Mouse (Mus musculus) T-cell, adult 2 months (primary cell): Measurements from ENCODE around the gene Dguok.

Source experiments
- DNase-seq: peaks from one replicate; pipeline ENCODE4 v3.0.0; 2022; ENCODE audit warnings: low spot score

Dguok gene

GRCm38 (mm10) chr6:83456131-83456983 lies 50.4 kb downstream of the Dguok start:
- peak; percentile 80 for DNase-seq

- peak; percentile 64 for DNase-seq
These were observed 51.2 kb downstream of the Dguok start for GRCm38 (mm10) chr6:83455328-83456130.

GRCm38 (mm10) chr6:83453706-83454105 lies 53.1 kb downstream of the Dguok start:
- no peak for DNase-seq

- DNase-seq = no peak
These were observed 56.1 kb downstream of the Dguok start for GRCm38 (mm10) chr6:83450451-83451303.

GRCm38 (mm10) chr6:83449440-83449839 lies 57.3 kb downstream of the Dguok start:
- no peak for DNase-seq

- DNase-seq = peak; percentile 60
These were observed 57.9 kb downstream of the Dguok start for GRCm38 (mm10) chr6:83448911-83449310.

- no peak for DNase-seq
These were observed 59.7 kb downstream of the Dguok start for GRCm38 (mm10) chr6:83447031-83447430.

- no peak for DNase-seq
These were observed 61.0 kb downstream of the Dguok start for GRCm38 (mm10) chr6:83445796-83446195.

GRCm38 (mm10) chr6:83443441-83444340 lies 63.1 kb downstream of the Dguok start:
- DNase-seq = no peak

- DNase-seq = no peak
These were observed 64.1 kb downstream of the Dguok start for GRCm38 (mm10) chr6:83442639-83443038.

GRCm38 (mm10) chr6:83441259-83442061 lies 65.3 kb downstream of the Dguok start:
- DNase-seq = peak; percentile 77

GRCm38 (mm10) chr6:83440510-83441258 lies 66.1 kb downstream of the Dguok start:
- DNase-seq = peak; percentile 38

GRCm38 (mm10) chr6:83440197-83440509 lies 66.6 kb downstream of the Dguok start:
- DNase-seq = no peak

- DNase-seq = no peak
These were observed 67.0 kb downstream of the Dguok start for GRCm38 (mm10) chr6:83439781-83440180.

- no peak for DNase-seq
These were observed 67.5 kb downstream of the Dguok start for GRCm38 (mm10) chr6:83439119-83439767.

GRCm38 (mm10) chr6:83438584-83438983 lies 68.2 kb downstream of the Dguok start:
- DNase-seq = no peak

- DNase-seq = no peak
These were observed 69.0 kb downstream of the Dguok start for GRCm38 (mm10) chr6:83437802-83438201.

GRCm38 (mm10) chr6:83437225-83437624 lies 69.5 kb downstream of the Dguok start:
- peak; percentile 60 for DNase-seq

- DNase-seq = no peak
These were observed 70.2 kb downstream of the Dguok start for GRCm38 (mm10) chr6:83436547-83436946.
